Mouse (Mus musculus) macrophage (primary cell): Measurements from ENCODE around the gene Rbm12b1. TPM values are rescaled to one million over a fixed set of nuclear protein-coding genes. Genes with fewer than 3 reads are reported as not detected.
"Not testable (repeated sequence)": the region's sequence is repeated elsewhere in the genome, so short reads cannot be mapped to it uniquely, and the experiment has no call there.

Source experiments
- H3K27ac ChIP-seq: fragments of 350-480 bp; formaldehyde crosslinking; 2 replicates; pipeline ENCODE4 v1.9.0; 2021
- H3K36me3 ChIP-seq: fragments of 350-480 bp; formaldehyde crosslinking; 2 replicates; pipeline ENCODE4 v1.9.0; 2021; ENCODE audit errors: inconsistent target
- H3K4me3 ChIP-seq: fragments of 350-480 bp; formaldehyde crosslinking; 2 replicates; pipeline ENCODE4 v1.9.0; 2021; ENCODE audit errors: inconsistent target
- H3K79me2 ChIP-seq: fragments of 350-480 bp; formaldehyde crosslinking; 2 replicates; pipeline ENCODE4 v1.9.0; 2021; ENCODE audit errors: inconsistent target
- WGBS: methylation state at CpG from one replicate; pipeline ENCODE4 v1.1.7; 2026; ENCODE audit warnings: inconsistent platforms; ENCODE audit not compliant: missing documents; 5-methylcytosine and 5-hydroxymethylcytosine counted together
- polyA plus RNA-seq: library from polyadenylated mRNA; stranded (reverse); fragments of 250-400 nt; gene quantifications from 3 replicates; pipeline ENCODE4 v1.2.4, GENCODE M21; 2018; ENCODE audit warnings: inconsistent platforms
- total RNA-seq, 78 experiments: library from RNA; depleted of rRNA; stranded (reverse); fragments of 250-400 nt; gene quantifications; 1 replicate in 9 of 78; 2 replicates in 24 of 78; 3 replicates in 43 of 78; 4 replicates in 2 of 78; pipeline ENCODE4 v1.2.4; 2018; ENCODE audit warnings: inconsistent platforms in 56 of 78

Gene Rbm12b1
- total RNA-seq (2018; cell fraction: chromatin; rRNA removed), result 10 to 100 TPM; 11.1 to 50.3 (median 32.2) TPM
- total RNA-seq (2018; cell fraction: cytosol; rRNA removed), result 1 to 10 TPM; 2.3 to 5.3 (median 3.8) TPM
- 10 to 100 TPM; 12.2 to 40.1 (median 20.6) TPM for total RNA-seq (2018; cell fraction: nucleus; rRNA removed)
- 2.2 to 5.3 TPM (median 2.6 TPM) in 3 replicates for polyA plus RNA-seq

- H3K79me2 ChIP-seq, H3K36me3 ChIP-seq, H3K27ac ChIP-seq: not testable (repeated sequence)
- peak within 1 kb of the TSS; percentile 32 for H3K4me3 ChIP-seq
- WGBS, result 5% methylated on average over 5 of the region's 32 CpGs
Measured at GRCm38 (mm10) chr4:12140141-12140567, at the start of gene Rbm12b1. Gene Rbm12b1 (plus strand): TSS chr4:12140264.

GRCm38 (mm10) chr4:12140592-12141062 lies 563 bp downstream of the Rbm12b1 start:
- H3K79me2 ChIP-seq, H3K36me3 ChIP-seq, H3K27ac ChIP-seq: not testable (repeated sequence)
- H3K4me3 ChIP-seq, result peak overlapping the region; percentile 25
- 10% methylated on average over 14 of the region's 40 CpGs for WGBS

- 92% methylated on average over 5 of the region's 7 CpGs for WGBS
- H3K36me3 ChIP-seq, H3K4me3 ChIP-seq, H3K27ac ChIP-seq, H3K79me2 ChIP-seq: not testable (repeated sequence)
Measured at GRCm38 (mm10) chr4:12141516-12141915, 1.5 kb downstream of the Rbm12b1 start.

- no peak overlapping the region for H3K27ac ChIP-seq
- no peaks in the 10 kb centered on the region for H3K79me2 ChIP-seq
- H3K4me3 ChIP-seq, result no peak overlapping the region
- no peaks in the 10 kb centered on the region for H3K36me3 ChIP-seq
Measured at GRCm38 (mm10) chr4:12147660-12148059, 7.6 kb downstream of the Rbm12b1 start.

- Histone ChIP-seq H3K36me3 (no peaks in the 10 kb centered on the region), H3K4me3 (peak overlapping the region; percentile 31), H3K79me2 (no peaks in the 10 kb centered on the region), H3K27ac (no peak overlapping the region)
- 33% methylated on average over 9 of the region's 9 CpGs for WGBS
Measured at GRCm38 (mm10) chr4:12170986-12171317, 30.9 kb downstream of the Rbm12b1 start.

- Histone ChIP-seq H3K4me3 (peak within 1 kb of the TSS; percentile 31), H3K27ac (no peak within 1 kb of the TSS), H3K36me3 (no peaks in the 10 kb centered on the region), H3K79me2 (no peaks in the 10 kb centered on the region)
- WGBS, result 2% methylated on average over 74 of the region's 74 CpGs
Measured at GRCm38 (mm10) chr4:12171318-12172091, 31.4 kb downstream of the Rbm12b1 start, which contains the start of gene Fam92a. Gene Fam92a (minus strand): TSS chr4:12172015.

- WGBS, result 96% methylated on average over 9 of the region's 10 CpGs
- Histone ChIP-seq H3K27ac (no peak overlapping the region), H3K4me3 (no peak overlapping the region), H3K79me2 (no peaks in the 10 kb centered on the region), H3K36me3 (no peaks in the 10 kb centered on the region)
Measured at GRCm38 (mm10) chr4:12178992-12179391, 38.9 kb downstream of the Rbm12b1 start.

Other genes with a start within 250 kb of the Rbm12b1 start
- gene Gm10604, start 159.0 kb upstream of the Rbm12b1 start, polyA plus RNA-seq, result not detected in 3 replicates
- gene Rbm12b2, start 50.8 kb upstream of the Rbm12b1 start, polyA plus RNA-seq, result 5.6 to 9.8 TPM (median 8.6 TPM) in 3 replicates
- 5.0 to 19.5 TPM (median 14.1 TPM) in 3 replicates for gene Fam92a, start 31.8 kb downstream of the Rbm12b1 start, polyA plus RNA-seq